Mouse (Mus musculus) megakaryocyte, embryonic 14.5 days (primary cell): ENCODE results near the gene Fzd2.

Source experiments
- FLI1 ChIP-seq: IDR thresholded peaks from 2 replicates; pipeline ENCODE4 v1.6.1; 2012; ENCODE audit warnings: low read length, inconsistent platforms, mixed read lengths
- GATA1 ChIP-seq: IDR thresholded peaks from 3 replicates; pipeline ENCODE4 v1.6.1; 2012; ENCODE audit warnings: mixed read lengths, low read length, inconsistent platforms, borderline replicate concordance

DNA sequence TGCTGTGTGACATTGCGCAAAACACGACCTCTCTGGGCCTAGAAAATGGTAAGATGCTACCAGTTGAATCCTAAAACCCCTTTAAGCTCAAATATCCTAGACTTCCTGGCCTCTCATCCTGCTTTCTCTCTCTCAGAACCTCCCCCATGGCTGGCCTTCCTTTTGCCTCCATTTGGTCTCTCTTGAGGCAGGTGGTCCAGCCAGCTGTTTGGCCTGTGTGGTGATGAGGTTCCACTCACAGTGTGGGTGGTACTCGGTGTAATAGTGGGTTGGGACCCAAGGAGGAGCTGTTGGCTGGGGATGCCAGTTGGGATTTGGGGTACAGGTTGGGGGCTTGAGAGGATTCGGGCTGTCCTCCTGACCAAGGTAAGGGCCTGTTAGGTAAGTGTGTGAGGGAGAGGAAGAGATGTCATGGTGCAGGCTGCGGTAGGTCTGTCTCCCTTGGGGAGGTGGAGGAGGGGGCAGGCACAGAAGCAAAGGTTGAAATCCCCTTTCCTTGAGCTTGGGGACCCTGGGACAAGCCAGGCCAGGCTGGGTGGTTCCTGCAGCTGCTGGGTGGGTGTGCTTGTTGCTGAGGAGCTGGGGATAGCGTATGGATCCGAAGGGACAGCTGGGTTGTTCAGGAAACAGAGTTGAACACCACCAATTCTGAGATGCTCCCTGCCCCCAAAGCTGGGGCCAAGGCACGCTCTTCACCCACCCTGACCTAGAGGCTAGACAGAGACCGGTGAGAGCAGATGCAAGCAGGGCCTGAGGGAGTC is 23.2 kb downstream of the Fzd2 start:
- TF ChIP-seq GATA1 = no peak
- TF ChIP-seq FLI1 = no peak
